Mouse (Mus musculus): ENCODE measurements at regions not wholly inside any gene's neighbourhood (a gene's known extent, or its start where the extent isn't known, plus 50 kb on each side); places are given as distances from the start of the nearest gene placed in this dataset.

GRCm38 (mm10) chr15:25221749-25222148 is 191.8 kb downstream of the Basp1 start:
- no peak for TF ChIP-seq CTCF (IDR thresholded peaks at IDR 0.05; ENCODE audit: extremely low read depth, insufficient read length, insufficient replicate concordance, low read depth, low read length)
- no peak for TF ChIP-seq POLR2A (IDR thresholded peaks at IDR 0.05; ENCODE audit: low read depth, low read length)
